Mouse (Mus musculus): ENCODE data around the gene Plcd3.

Plcd3 gene

GRCm38 (mm10) chr11:103066191-103067050, 35.0 kb downstream of the Plcd3 start:
- no peak for DNase-seq (ENCODE audit: low spot score in 2 of 2)

GRCm38 (mm10) chr11:103058499-103059085, 42.9 kb downstream of the Plcd3 start:
- DNase-seq (ENCODE audit: low spot score in 2 of 2): no peak

- no peak for DNase-seq (ENCODE audit: low spot score in 2 of 2)
Measured at GRCm38 (mm10) chr11:103056636-103057035, 44.8 kb downstream of the Plcd3 start.

- peak; percentile 53 to 71 for DNase-seq (ENCODE audit: low spot score in 2 of 2)
Measured at GRCm38 (mm10) chr11:103054798-103055197, 46.7 kb downstream of the Plcd3 start.

GRCm38 (mm10) chr11:103053191-103054076, 48.0 kb downstream of the Plcd3 start:
- DNase-seq (ENCODE audit: low spot score in 2 of 2): no peak

GRCm38 (mm10) chr11:103052078-103052477, 49.4 kb downstream of the Plcd3 start:
- no peak for DNase-seq (ENCODE audit: low spot score in 2 of 2)

- peak in 1 of 2 experiments; percentile 52 for DNase-seq (ENCODE audit: low spot score in 2 of 2)
Measured at GRCm38 (mm10) chr11:103051249-103051691, 50.2 kb downstream of the Plcd3 start.

- DNase-seq (ENCODE audit: low spot score in 2 of 2): no peak
Measured at GRCm38 (mm10) chr11:103050153-103050552, 51.3 kb downstream of the Plcd3 start.

- no peak for DNase-seq (ENCODE audit: low spot score in 2 of 2)
Measured at GRCm38 (mm10) chr11:103049611-103050010, 51.8 kb downstream of the Plcd3 start.

- DNase-seq (ENCODE audit: low spot score in 2 of 2): no peak
Measured at GRCm38 (mm10) chr11:103046286-103046685, 55.2 kb downstream of the Plcd3 start.

- DNase-seq (ENCODE audit: low spot score in 2 of 2): no peak
Measured at GRCm38 (mm10) chr11:103043982-103044381, 57.5 kb downstream of the Plcd3 start.

GRCm38 (mm10) chr11:103042828-103043227, 58.6 kb downstream of the Plcd3 start:
- no peak for DNase-seq (ENCODE audit: low spot score in 2 of 2)

- DNase-seq (ENCODE audit: low spot score in 2 of 2): peak in 1 of 2 experiments; percentile 39
Measured at GRCm38 (mm10) chr11:103038037-103038436, 63.4 kb downstream of the Plcd3 start.

GRCm38 (mm10) chr11:103036881-103037465, 64.5 kb downstream of the Plcd3 start:
- DNase-seq (ENCODE audit: low spot score in 2 of 2): no peak

GRCm38 (mm10) chr11:103035007-103035406, 66.5 kb downstream of the Plcd3 start:
- no peak for DNase-seq (ENCODE audit: low spot score in 2 of 2)

- no peak for DNase-seq (ENCODE audit: low spot score in 2 of 2)
Measured at GRCm38 (mm10) chr11:103033030-103033429, 68.4 kb downstream of the Plcd3 start.

GRCm38 (mm10) chr11:103028176-103028891, 73.1 kb downstream of the Plcd3 start, which contains the start of the genes Nmt1 and Dcakd:
Gene Nmt1, plus strand, starts transcription at chr11:103028190.
Gene Dcakd, minus strand, starts transcription at chr11:103028333.
- DNase-seq (ENCODE audit: low spot score in 2 of 2): peak; percentile 92 to 94

GRCm38 (mm10) chr11:103027570-103028175, 73.8 kb downstream of the Plcd3 start:
- DNase-seq (ENCODE audit: low spot score in 2 of 2): no peak

GRCm38 (mm10) chr11:103026901-103027300, 74.6 kb downstream of the Plcd3 start:
- DNase-seq (ENCODE audit: low spot score in 2 of 2): no peak

GRCm38 (mm10) chr11:103023974-103024373, 77.5 kb downstream of the Plcd3 start:
- no peak for DNase-seq (ENCODE audit: low spot score in 2 of 2)
